Mouse (Mus musculus): ENCODE measurements around the gene Abcc6. TPM values are rescaled to one million over a fixed set of nuclear protein-coding genes. Genes with fewer than 3 reads are reported as not detected.

Gene Abcc6
- polyA plus RNA-seq, 1 experiment, result not detected

GRCm38 (mm10) chr7:45920583-45921241 is 109.4 kb downstream of the Abcc6 start:
- Histone ChIP-seq H3K36me3 (ENCODE audit: control insufficient read depth, insufficient read depth, low read length, poor library complexity, severe bottlenecking) (no peaks in the 10 kb centered on the region), H3K27ac (ENCODE audit: insufficient read depth, low read length) (no peak overlapping the region)

DNA sequence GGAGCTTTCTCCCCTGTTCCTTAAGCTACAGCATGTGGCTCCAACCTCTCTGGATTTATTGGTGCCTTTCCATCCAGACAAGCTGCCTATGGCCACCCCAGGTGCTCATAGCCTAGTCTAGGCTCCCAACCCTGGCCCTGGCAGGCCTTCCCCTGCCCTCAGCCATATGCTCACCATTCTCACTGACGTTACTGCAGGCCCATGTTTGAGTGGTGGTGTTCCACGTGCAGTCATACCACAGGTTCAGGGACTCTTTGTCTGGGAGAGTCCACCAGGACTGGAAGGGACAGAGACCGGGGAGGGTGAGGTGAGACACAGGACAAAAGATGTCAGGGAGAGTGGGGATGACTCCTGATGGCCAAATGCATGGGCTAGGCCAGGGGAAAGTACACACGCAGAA is 110.3 kb downstream of the Abcc6 start:
- Histone ChIP-seq H3K36me3 (ENCODE audit: control insufficient read depth, insufficient read depth, low read length, poor library complexity, severe bottlenecking) (no peaks in the 10 kb centered on the region), H3K4me3 (ENCODE audit: low read depth, low read length) (no peak overlapping the region), H3K9ac (ENCODE audit: low read depth, poor library complexity, severe bottlenecking) (no peak overlapping the region), H3K9me3 (replicated peaks; ENCODE audit: control insufficient read depth, insufficient read depth, low read length, poor library complexity, severe bottlenecking) (no peaks in the 10 kb centered on the region), H3K27ac (ENCODE audit: insufficient read depth, low read length) (no peak overlapping the region), H3K4me1 (ENCODE audit: control insufficient read depth, insufficient read depth, low read length) (peaks cover 2% of the 10 kb centered on the region), H3K27me3 (ENCODE audit: control insufficient read depth, insufficient read depth, low read length, poor library complexity, severe bottlenecking) (no peaks in the 10 kb centered on the region)
- TF ChIP-seq CTCF (IDR thresholded peaks at IDR 0.05; ENCODE audit: low read depth, low read length), result no peak
- no peak for TF ChIP-seq EP300 (IDR thresholded peaks at IDR 0.05; ENCODE audit: insufficient read depth, low read depth, low read length)
- TF ChIP-seq POLR2A (IDR thresholded peaks at IDR 0.05; ENCODE audit: insufficient read depth, low read length), result no peak

More at GRCm38 (mm10) chr7:45920583-45921241, 109.4 kb downstream of the Abcc6 start:
- TF ChIP-seq EP300 (IDR thresholded peaks at IDR 0.05; ENCODE audit: insufficient read depth, low read depth, low read length), result no peak
- no peak overlapping the region for H3K4me3 ChIP-seq (ENCODE audit: low read depth, low read length)
- no peak overlapping the region for H3K9ac ChIP-seq (ENCODE audit: low read depth, poor library complexity, severe bottlenecking)
- H3K4me1 ChIP-seq (ENCODE audit: control insufficient read depth, insufficient read depth, low read length), result peaks cover 2% of the 10 kb centered on the region
- no peaks in the 10 kb centered on the region for H3K27me3 ChIP-seq (ENCODE audit: control insufficient read depth, insufficient read depth, low read length, poor library complexity, severe bottlenecking)
- H3K9me3 ChIP-seq (replicated peaks; ENCODE audit: control insufficient read depth, insufficient read depth, low read length, poor library complexity, severe bottlenecking), result no peaks in the 10 kb centered on the region

- peak overlapping the region; percentile 64 for H3K4me3 ChIP-seq (ENCODE audit: low read depth, low read length)
Observed at GRCm38 (mm10) chr7:45919083-45919671, 110.9 kb downstream of the Abcc6 start.

DNA sequence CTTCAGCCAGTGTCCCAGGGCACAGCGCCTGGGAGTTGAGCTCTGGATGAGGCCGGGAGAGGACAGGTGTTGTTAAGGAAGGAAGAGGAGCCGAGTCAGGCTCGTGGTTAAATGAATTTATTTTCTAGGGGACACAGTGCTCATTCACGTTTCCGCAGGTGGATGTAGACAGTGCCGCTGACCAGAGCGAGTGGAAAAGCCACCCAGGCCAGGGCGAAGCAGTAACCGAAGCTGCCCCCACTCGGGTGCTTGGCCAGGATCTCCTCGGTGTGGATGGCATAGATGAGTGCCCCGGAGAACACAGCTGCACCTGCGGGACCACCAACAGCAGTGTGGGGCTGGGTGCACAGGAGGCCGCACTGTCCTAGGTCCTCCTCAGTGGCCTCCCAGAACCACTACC is 112.2 kb downstream of the Abcc6 start:
- no peak overlapping the region for H3K4me3 ChIP-seq (ENCODE audit: low read depth, low read length)
- TF ChIP-seq POLR2A (IDR thresholded peaks at IDR 0.05; ENCODE audit: insufficient read depth, low read length) (no peak), EP300 (IDR thresholded peaks at IDR 0.05; ENCODE audit: insufficient read depth, low read depth, low read length) (no peak), CTCF (IDR thresholded peaks at IDR 0.05; ENCODE audit: low read depth, low read length) (no peak)
- no peaks in the 10 kb centered on the region for H3K27me3 ChIP-seq (ENCODE audit: control insufficient read depth, insufficient read depth, low read length, poor library complexity, severe bottlenecking)
- H3K9me3 ChIP-seq (replicated peaks; ENCODE audit: control insufficient read depth, insufficient read depth, low read length, poor library complexity, severe bottlenecking), result no peaks in the 10 kb centered on the region
- no peak overlapping the region for H3K27ac ChIP-seq (ENCODE audit: insufficient read depth, low read length)
- H3K9ac ChIP-seq (ENCODE audit: low read depth, poor library complexity, severe bottlenecking), result no peak overlapping the region
- no peaks in the 10 kb centered on the region for H3K36me3 ChIP-seq (ENCODE audit: control insufficient read depth, insufficient read depth, low read length, poor library complexity, severe bottlenecking)
- H3K4me1 ChIP-seq (ENCODE audit: control insufficient read depth, insufficient read depth, low read length), result peaks cover 2% of the 10 kb centered on the region

More at GRCm38 (mm10) chr7:45919083-45919671, 110.9 kb downstream of the Abcc6 start:
- H3K27me3 ChIP-seq (ENCODE audit: control insufficient read depth, insufficient read depth, low read length, poor library complexity, severe bottlenecking), result no peaks in the 10 kb centered on the region
- no peak overlapping the region for H3K27ac ChIP-seq (ENCODE audit: insufficient read depth, low read length)
- TF ChIP-seq POLR2A (IDR thresholded peaks at IDR 0.05; ENCODE audit: insufficient read depth, low read length) (no peak), CTCF (IDR thresholded peaks at IDR 0.05; ENCODE audit: low read depth, low read length) (peak; percentile 98), EP300 (IDR thresholded peaks at IDR 0.05; ENCODE audit: insufficient read depth, low read depth, low read length) (peak; percentile 57; the same call in 1 of the 2 replicates)
- no peaks in the 10 kb centered on the region for H3K9me3 ChIP-seq (replicated peaks; ENCODE audit: control insufficient read depth, insufficient read depth, low read length, poor library complexity, severe bottlenecking)
- H3K9ac ChIP-seq (ENCODE audit: low read depth, poor library complexity, severe bottlenecking), result peak overlapping the region; percentile 48; the same call in 1 of the 2 replicates
- H3K4me1 ChIP-seq (ENCODE audit: control insufficient read depth, insufficient read depth, low read length), result peaks cover 2% of the 10 kb centered on the region
- H3K36me3 ChIP-seq (ENCODE audit: control insufficient read depth, insufficient read depth, low read length, poor library complexity, severe bottlenecking), result no peaks in the 10 kb centered on the region

Other genes starting within 250 kb of the Abcc6 start
- gene Lmtk3, start 246.6 kb downstream of the Abcc6 start, polyA plus RNA-seq (2011; ENCODE audit: insufficient read depth, insufficient read length, low read depth, missing spikeins), result 9.6 and 11.3 TPM in 2 replicates
- gene Sult2b1, start 245.6 kb downstream of the Abcc6 start, polyA plus RNA-seq (2011; ENCODE audit: insufficient read depth, insufficient read length, low read depth, missing spikeins), result 5.4 and 6.4 TPM in 2 replicates
- gene Cyth2, start 215.7 kb downstream of the Abcc6 start, polyA plus RNA-seq (2011; ENCODE audit: insufficient read depth, insufficient read length, low read depth, missing spikeins), result 75.1 and 75.8 TPM in 2 replicates
- 0.75 TPM in 1 of 2 replicates, not detected in the other for gene Kcnj14, start 205.5 kb downstream of the Abcc6 start, polyA plus RNA-seq (2011; ENCODE audit: insufficient read depth, insufficient read length, low read depth, missing spikeins)
- gene Grwd1, start 199.4 kb downstream of the Abcc6 start, polyA plus RNA-seq (2011; ENCODE audit: insufficient read depth, insufficient read length, low read depth, missing spikeins), result 32.3 and 36.3 TPM in 2 replicates
- gene Kdelr1, start 157.5 kb downstream of the Abcc6 start, polyA plus RNA-seq (2011; ENCODE audit: insufficient read depth, insufficient read length, low read depth, missing spikeins), result 98.0 and 102 TPM in 2 replicates
- gene Grin2d, start 151.9 kb downstream of the Abcc6 start, polyA plus RNA-seq (2011; ENCODE audit: insufficient read depth, insufficient read length, low read depth, missing spikeins), result 0.43 and 0.68 TPM in 2 replicates
- gene Syngr4, start 133.6 kb downstream of the Abcc6 start, polyA plus RNA-seq (2011; ENCODE audit: insufficient read depth, insufficient read length, low read depth, missing spikeins), result 2.0 and 3.4 TPM in 2 replicates
- 21.7 and 28.2 TPM in 2 replicates for gene Tmem143, start 133.4 kb downstream of the Abcc6 start, polyA plus RNA-seq (2011; ENCODE audit: insufficient read depth, insufficient read length, low read depth, missing spikeins)
- gene Emp3, start 108.9 kb downstream of the Abcc6 start, polyA plus RNA-seq (2011; ENCODE audit: insufficient read depth, insufficient read length, low read depth, missing spikeins), result 10.6 and 11.0 TPM in 2 replicates
- 7.6 and 10.2 TPM in 2 replicates for gene Ccdc114, start 106.2 kb downstream of the Abcc6 start, polyA plus RNA-seq (2011; ENCODE audit: insufficient read depth, insufficient read length, low read depth, missing spikeins)
- gene Nomo1, start 3.4 kb upstream of the Abcc6 start, polyA plus RNA-seq (2011; ENCODE audit: insufficient read depth, insufficient read length, low read depth, missing spikeins), result 130 and 134 TPM in 2 replicates
- gene Kcnj11, start 70.5 kb upstream of the Abcc6 start, polyA plus RNA-seq (2011; ENCODE audit: insufficient read depth, insufficient read length, low read depth, missing spikeins), result 1.0 and 1.5 TPM in 2 replicates
- 1.6 and 4.2 TPM in 2 replicates for gene Abcc8, start 149.7 kb upstream of the Abcc6 start, polyA plus RNA-seq (2011; ENCODE audit: insufficient read depth, insufficient read length, low read depth, missing spikeins)
- gene Ush1c, start 208.2 kb upstream of the Abcc6 start, polyA plus RNA-seq (2011; ENCODE audit: insufficient read depth, insufficient read length, low read depth, missing spikeins), result 3.1 and 6.3 TPM in 2 replicates
- gene Otog, start 210.7 kb upstream of the Abcc6 start, polyA plus RNA-seq (2011; ENCODE audit: insufficient read depth, insufficient read length, low read depth, missing spikeins), result 0.30 and 0.38 TPM in 2 replicates